18 mouse cellular contexts compared by ENCODE assay signal in genomic region chr17:83250903-83251526, GRCm38 (mm10). TPM values are rescaled to one million over a fixed set of nuclear protein-coding genes. Genes with fewer than 3 reads are reported as not detected.
A peak's percentile ranks its signal among the peaks of the same experiment; 100 is the strongest.
DNase-seq lines count a peak whose midpoint lies in the region; TF ChIP-seq lines count a peak whose summit lies in the region.
"Had no signal": no experiment of that assay in that cellular context is flagged by ENCODE, and none has a peak within 500 bp of the region (broad histone marks: within the 10 kb centered on the region; RNA-seq: fewer than 3 reads in every experiment).

No protein-coding gene starts in this region.

- H3K27me3 ChIP-seq in embryonic facial prominence, embryonic 10.5 days (replicated peaks; ENCODE audit: low read depth, poor library complexity, severe bottlenecking): peaks cover 40% of the 10 kb centered on the region
- H3K27me3 ChIP-seq: forebrain, embryonic 15.5 days; Patski had no signal

- H3K36me3 ChIP-seq in embryonic facial prominence, embryonic 10.5 days (replicated peaks): no peaks in the 10 kb centered on the region
- H3K36me3 ChIP-seq: forebrain, embryonic 15.5 days; heart, embryonic 10.5 days; limb, embryonic 13.5 days had no signal

- peak; percentile 27 for DNase-seq in embryo, embryonic 10 days (ENCODE audit: low spot score)
- no peak for DNase-seq in embryo, embryonic 9.5 days (ENCODE audit: extremely low spot score)
- DNase-seq in kidney, postnatal 10 days: peak; percentile 25
- DNase-seq in kidney, adult 11 months: no peak
- DNase-seq in embryonic facial prominence, embryonic 10.5 days (ENCODE audit: low spot score): peak; percentile 43
- peak; percentile 58 for DNase-seq in mesoderm, embryonic 11.5 days (ENCODE audit: low read depth, low spot score)
- DNase-seq in layer of hippocampus, adult 2 months (ENCODE audit: low spot score in 2 of 2): no peak
- no peak for DNase-seq in thymus, postnatal 14 days
- DNase-seq: adrenal gland, postnatal 14 days; cerebellum, adult 9-11 months; retina, postnatal 1 day; thymus, postnatal 36 days had no signal

- peaks cover 5% of the 10 kb centered on the region; the same call in 1 of the 2 replicates for H3K9me3 ChIP-seq in embryonic facial prominence, embryonic 10.5 days
- H3K9me3 ChIP-seq: forebrain, embryonic 15.5 days; heart, embryonic 10.5 days; limb, embryonic 13.5 days had no signal

- peaks cover 32% of the 10 kb centered on the region for H3K4me1 ChIP-seq in embryonic facial prominence, embryonic 10.5 days
- H3K4me1 ChIP-seq: forebrain, embryonic 15.5 days; limb, embryonic 13.5 days had no signal

- no peak for TF ChIP-seq CTCF in layer of hippocampus, adult 2 months (conservative IDR thresholded peaks at IDR 0.05)

- H3K4me3 ChIP-seq in embryonic facial prominence, embryonic 10.5 days: no peak overlapping the region
- H3K4me3 ChIP-seq in layer of hippocampus, adult 2 months: no peak overlapping the region
- H3K4me3 ChIP-seq: forebrain, embryonic 15.5 days; heart, embryonic 10.5 days; limb, embryonic 13.5 days had no signal

- H3K27ac ChIP-seq in embryonic facial prominence, embryonic 10.5 days (replicated peaks): peak overlapping the region; percentile 1; the same call in 1 of the 2 replicates
- H3K27ac ChIP-seq in layer of hippocampus, adult 2 months: no peak overlapping the region
- H3K27ac ChIP-seq: forebrain, embryonic 15.5 days; heart, embryonic 10.5 days; limb, embryonic 13.5 days; liver, embryonic 14.5 days had no signal

- 75% methylated on average over 18 of the region's 18 CpGs for WGBS in embryonic facial prominence, embryonic 10.5 days

RNA-seq across cellular contexts. Expression of gene Pkdcc, which starts 35.9 kb away (rescaled TPM):
- 15.1 and 17.5 TPM in 2 replicates for polyA plus RNA-seq in embryonic facial prominence, embryonic 10.5 days (2016; fragmentation: Nextera tagmentation; extraction: Ambion mirVana)
- total RNA-seq in layer of hippocampus, adult 2 months (2021): 10 to 100 TPM; 12.6 to 15.3 TPM
- total RNA-seq: megakaryocyte-erythroid progenitor cell, adult 5-6 weeks had no signal

Comparison
In these comparisons a context has a peak if more than half of its experiments do, and no peak if none do; other contexts are left out.
1. DNase-seq: peak in embryo, embryonic 10 days (single experiment), kidney, postnatal 10 days (single experiment), embryonic facial prominence, embryonic 10.5 days (single experiment) and mesoderm, embryonic 11.5 days (single experiment); none in embryo, embryonic 9.5 days (single experiment), kidney, adult 11 months (single experiment), layer of hippocampus, adult 2 months (0 of 2) and thymus, postnatal 14 days (single experiment).